8 mouse cellular contexts compared by ENCODE assay signal in genomic region chr12:56541068-56541467, GRCm38 (mm10). TPM values are rescaled to one million over a fixed set of nuclear protein-coding genes. Genes with fewer than 3 reads are reported as not detected.
A peak's percentile ranks its signal among the peaks of the same experiment; 100 is the strongest.
DNase-seq lines count a peak whose midpoint lies in the region; ATAC-seq and TF ChIP-seq lines count a peak whose summit lies in the region.

No protein-coding gene starts in this region.

- H3K4me3 ChIP-seq in C2C12 (ENCODE audit: insufficient read depth, poor library complexity, severe bottlenecking): no peak overlapping the region
- 0 out of 2 replicates have a peak overlapping the region, but pooled peaks have one; percentile 12 for H3K4me3 ChIP-seq in heart, embryonic 10.5 days
- no peak overlapping the region for H3K4me3 ChIP-seq in kidney, embryonic 16.5 days (ENCODE audit: low read length)
- no peak overlapping the region for H3K4me3 ChIP-seq in liver, postnatal 0 days (ENCODE audit: low read depth, low read length)

- under 1% methylated on average over 14 of the region's 14 CpGs for WGBS in heart, embryonic 10.5 days
- WGBS in kidney, embryonic 16.5 days: under 1% methylated on average over 14 of the region's 14 CpGs
- WGBS in liver, postnatal 0 days (ENCODE audit: insufficient replicate concordance): 2% methylated on average over 14 of the region's 14 CpGs

- H3K36me3 ChIP-seq in C2C12 (ENCODE audit: control insufficient read depth, insufficient read depth): no peaks in the 10 kb centered on the region
- no peaks in the 10 kb centered on the region for H3K36me3 ChIP-seq in heart, embryonic 10.5 days
- no peaks in the 10 kb centered on the region for H3K36me3 ChIP-seq in kidney, embryonic 16.5 days (ENCODE audit: insufficient read depth, low read length)
- no peaks in the 10 kb centered on the region for H3K36me3 ChIP-seq in liver, postnatal 0 days (replicated peaks; ENCODE audit: insufficient read depth, low read length)

- H3K4me1 ChIP-seq in heart, embryonic 10.5 days: peaks cover 9% of the 10 kb centered on the region; the same call in 1 of the 2 replicates
- 0 out of 2 replicates have a peak, but pooled peaks cover 3% of the 10 kb centered on the region for H3K4me1 ChIP-seq in kidney, embryonic 16.5 days (ENCODE audit: insufficient read depth, low read length)
- H3K4me1 ChIP-seq in liver, postnatal 0 days (ENCODE audit: insufficient read depth): no peaks in the 10 kb centered on the region

- H3K79me2 ChIP-seq in C2C12 (ENCODE audit: control insufficient read depth, insufficient read depth): no peaks in the 10 kb centered on the region

- peak; percentile 9 for TF ChIP-seq CTCF in C2C12 (IDR thresholded peaks at IDR 0.05; ENCODE audit: control insufficient read depth, insufficient read depth, insufficient read length)
- TF ChIP-seq CTCF in liver, postnatal 0 days (IDR thresholded peaks at IDR 0.05; ENCODE audit: low read depth): peak; percentile 79

- no peak overlapping the region for H3ac ChIP-seq in C2C12 (ENCODE audit: control insufficient read depth, insufficient read length, low read depth)

- no peak overlapping the region for H3K27ac ChIP-seq in heart, embryonic 10.5 days
- H3K27ac ChIP-seq in kidney, embryonic 16.5 days (ENCODE audit: low read length): no peak overlapping the region
- no peak overlapping the region for H3K27ac ChIP-seq in liver, postnatal 0 days (ENCODE audit: low read depth)

- no peaks in the 10 kb centered on the region for H3K9me3 ChIP-seq in heart, embryonic 10.5 days
- no peaks in the 10 kb centered on the region; the same call in 1 of the 2 replicates for H3K9me3 ChIP-seq in kidney, embryonic 16.5 days (ENCODE audit: low read length)
- no peaks in the 10 kb centered on the region for H3K9me3 ChIP-seq in liver, postnatal 0 days (ENCODE audit: low read length)

- TF ChIP-seq EP300 in liver, postnatal 0 days (IDR thresholded peaks at IDR 0.05; ENCODE audit: low read depth): no peak

- no peak overlapping the region for H3K9ac ChIP-seq in kidney, embryonic 16.5 days (replicated peaks; ENCODE audit: low read length)
- H3K9ac ChIP-seq in liver, postnatal 0 days (replicated peaks): no peak overlapping the region

- 0 out of 2 replicates have a peak, but pooled peaks have one; percentile 39 for ATAC-seq in kidney, embryonic 16.5 days (ENCODE audit: low FRiP score, low TSS enrichment)
- ATAC-seq in liver, postnatal 0 days: no peak

- no peak overlapping the region for H3K4me2 ChIP-seq in kidney, embryonic 16.5 days (replicated peaks; ENCODE audit: low read depth, low read length)
- H3K4me2 ChIP-seq in liver, postnatal 0 days (ENCODE audit: low read depth, low read length): no peak overlapping the region; the same call in 1 of the 2 replicates

- H3K79me3 ChIP-seq in C2C12 (ENCODE audit: low read depth): no peaks in the 10 kb centered on the region

- H3K27me3 ChIP-seq in C2C12 (ENCODE audit: control insufficient read depth, insufficient read depth, insufficient read length): peaks cover 17% of the 10 kb centered on the region
- H3K27me3 ChIP-seq in heart, embryonic 10.5 days (ENCODE audit: insufficient read depth, poor library complexity, severe bottlenecking): peaks cover 70% of the 10 kb centered on the region
- peaks cover 75% of the 10 kb centered on the region for H3K27me3 ChIP-seq in kidney, embryonic 16.5 days (ENCODE audit: insufficient read depth, low read length)
- H3K27me3 ChIP-seq in liver, postnatal 0 days (ENCODE audit: insufficient read depth, low read length): peaks cover 49% of the 10 kb centered on the region

- DNase-seq in adrenal gland, adult 8-10 months: peak; percentile 49
- DNase-seq in embryo, embryonic 11 days: peak; percentile 80
- peak; percentile 87 for DNase-seq in heart, embryonic 10.5 days (ENCODE audit: low spot score)
- DNase-seq in liver, postnatal 0 days: peak; percentile 77
- DNase-seq in ovary, postnatal 14 days (ENCODE audit: low spot score): peak; percentile 77
- peak; percentile 73 for DNase-seq in urinary bladder, postnatal 25 days (ENCODE audit: low spot score)

TF ChIP-seq in C2C12, 6 proteins besides CTCF, POLR2A, EP300 and RAD21:
- no peak for TF ChIP-seq MAX (IDR thresholded peaks at IDR 0.05)
- no peak for TF ChIP-seq CEBPB (IDR thresholded peaks at IDR 0.05; ENCODE audit: low read depth)
- TF ChIP-seq MYOG (IDR thresholded peaks at IDR 0.05; ENCODE audit: control insufficient read depth, extremely low read depth, insufficient read length): no peak
- no peak for TF ChIP-seq USF1 (IDR thresholded peaks at IDR 0.05; ENCODE audit: low read depth)
- TF ChIP-seq FOSL1 (IDR thresholded peaks at IDR 0.05; ENCODE audit: insufficient read depth, low read length, poor library complexity, severe bottlenecking): no peak
- TF ChIP-seq MYOD1 (IDR thresholded peaks at IDR 0.05; ENCODE audit: control insufficient read depth, insufficient read length, low read depth): no peak
TF ChIP-seq in C2C12: peak in this region for 0.

RNA-seq across cellular contexts. Expression of gene Nkx2-1, which starts 4.4 kb away (rescaled TPM):
- polyA plus RNA-seq in C2C12 (2012; fragmentation: generic; extraction: Trizol): not detected
- total RNA-seq in adrenal gland, adult 8-10 months (2022): not detected
- 1.9 TPM in 1 of 2 replicates, not detected in the other for polyA plus RNA-seq in heart, embryonic 10.5 days (2016; fragmentation: Nextera tagmentation; extraction: Ambion mirVana)
- 1.4 TPM in 1 of 2 replicates, not detected in the other for polyA plus RNA-seq in kidney, embryonic 16.5 days (2015; fragmentation: Nextera tagmentation; extraction: Ambion mirVana)
- not detected in 2 replicates for polyA plus RNA-seq in liver, postnatal 0 days (2015; fragmentation: Nextera tagmentation; extraction: Ambion mirVana)
